Mouse (Mus musculus): Measurements from ENCODE around the gene Foxi2. TPM values are rescaled to one million over a fixed set of nuclear protein-coding genes. Genes with fewer than 3 reads are reported as not detected.

Gene Foxi2
- polyA plus RNA-seq, 1 experiment from 2014 or later, result not detected

DNA sequence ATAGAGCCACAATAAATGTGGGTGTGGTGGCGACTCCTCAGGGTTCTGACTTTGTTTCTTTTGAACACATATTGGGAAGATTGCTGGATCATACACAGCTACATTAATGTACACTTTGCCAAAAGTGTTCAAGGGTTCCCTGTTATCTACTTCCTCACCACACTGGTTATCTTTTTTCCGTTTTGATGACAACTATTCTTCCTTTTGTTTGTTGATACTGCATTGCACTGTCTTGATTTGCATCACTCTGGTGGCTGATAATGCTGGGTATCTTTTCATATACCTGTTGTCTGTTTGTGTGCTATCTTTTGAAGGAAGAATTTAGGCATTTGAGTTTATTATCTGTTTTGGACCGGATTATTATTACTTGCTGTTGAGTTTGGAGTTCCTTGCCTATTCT is 3.3 kb upstream of the Foxi2 start:
- Histone ChIP-seq H3K27me3 (ENCODE audit: control insufficient read depth, insufficient read depth, low read length) (peaks cover 2% of the 10 kb centered on the region; the same call in 1 of the 2 replicates), H3K9ac (ENCODE audit: low read length) (no peak overlapping the region), H3K27ac (replicated peaks) (no peak overlapping the region), H3K4me3 (ENCODE audit: low read depth, low read length) (no peak overlapping the region), H3K9me3 (ENCODE audit: control insufficient read depth, low read length) (no peaks in the 10 kb centered on the region), H3K4me1 (replicated peaks; ENCODE audit: control insufficient read depth, insufficient read depth) (no peaks in the 10 kb centered on the region), H3K4me2 (replicated peaks; ENCODE audit: low read depth) (no peak overlapping the region), H3K36me3 (ENCODE audit: control insufficient read depth, insufficient read depth, low read length) (no peaks in the 10 kb centered on the region)
- no peak for DNase-seq (ENCODE audit: low spot score)
- 66% methylated on average over 3 of the region's 3 CpGs for WGBS
- no peak for TF ChIP-seq EP300 (optimal IDR thresholded peaks at IDR 0.05)
- TF ChIP-seq CTCF (IDR thresholded peaks at IDR 0.05; ENCODE audit: low read depth), result no peak
- ATAC-seq (ENCODE audit: low FRiP score, low TSS enrichment), result no peak

DNA sequence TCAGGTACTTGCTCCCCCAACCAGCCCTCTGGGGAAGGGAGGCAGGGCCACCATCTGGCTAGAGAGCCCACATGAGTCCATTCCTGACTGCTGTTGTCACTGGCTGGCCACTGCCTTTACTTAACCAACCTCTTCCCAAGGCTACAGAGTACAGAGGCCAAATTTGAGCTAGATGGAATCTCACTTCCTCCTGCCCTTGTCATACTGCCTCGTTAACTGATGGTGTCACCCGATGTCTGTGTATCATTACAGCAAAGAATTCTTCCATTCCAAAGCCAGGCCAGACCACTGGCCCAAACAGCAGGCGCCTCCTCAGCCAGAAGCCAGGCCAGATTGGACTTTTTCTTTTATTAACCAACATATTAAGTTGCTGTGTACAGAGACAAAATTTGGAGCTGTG is 1.6 kb upstream of the Foxi2 start:
- no peak overlapping the region for H3K27ac ChIP-seq (replicated peaks)
- no peaks in the 10 kb centered on the region for H3K9me3 ChIP-seq (ENCODE audit: control insufficient read depth, low read length)
- no peaks in the 10 kb centered on the region for H3K4me1 ChIP-seq (replicated peaks; ENCODE audit: control insufficient read depth, insufficient read depth)
- no peak overlapping the region for H3K9ac ChIP-seq (ENCODE audit: low read length)
- no peak overlapping the region for H3K4me2 ChIP-seq (replicated peaks; ENCODE audit: low read depth)
- TF ChIP-seq EP300 (optimal IDR thresholded peaks at IDR 0.05), result no peak
- no peak for TF ChIP-seq CTCF (IDR thresholded peaks at IDR 0.05; ENCODE audit: low read depth)
- ATAC-seq (ENCODE audit: low FRiP score, low TSS enrichment), result no peak
- no peak overlapping the region for H3K4me3 ChIP-seq (ENCODE audit: low read depth, low read length)
- no peak for DNase-seq (ENCODE audit: low spot score)
- 77% methylated on average over 3 of the region's 3 CpGs for WGBS
- no peaks in the 10 kb centered on the region for H3K36me3 ChIP-seq (ENCODE audit: control insufficient read depth, insufficient read depth, low read length)
- H3K27me3 ChIP-seq (ENCODE audit: control insufficient read depth, insufficient read depth, low read length), result peaks cover 2% of the 10 kb centered on the region; the same call in 1 of the 2 replicates

DNA sequence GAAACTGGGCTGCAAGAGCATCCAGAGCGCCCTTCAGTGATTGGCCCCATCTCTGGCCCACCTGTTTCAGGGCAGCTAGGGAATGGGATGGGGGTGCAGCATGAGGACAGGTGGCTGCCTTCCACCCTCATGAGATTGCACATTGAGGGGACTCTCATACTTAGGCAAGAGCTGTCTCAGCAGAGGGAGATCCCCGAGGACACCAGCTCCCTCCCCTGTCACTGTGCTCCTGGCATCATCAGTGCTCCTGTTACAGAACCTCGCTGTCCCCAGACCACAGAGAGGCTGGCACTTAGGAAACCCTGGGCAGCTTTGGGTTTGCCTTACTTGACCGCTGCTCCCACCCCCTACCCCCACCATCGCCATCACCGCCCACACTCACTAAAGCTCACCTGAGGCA is 2.2 kb downstream of the Foxi2 start:
- TF ChIP-seq EP300 (optimal IDR thresholded peaks at IDR 0.05) (no peak), CTCF (IDR thresholded peaks at IDR 0.05; ENCODE audit: low read depth) (no peak)
- 60% methylated on average over 6 of the region's 6 CpGs for WGBS

DNA sequence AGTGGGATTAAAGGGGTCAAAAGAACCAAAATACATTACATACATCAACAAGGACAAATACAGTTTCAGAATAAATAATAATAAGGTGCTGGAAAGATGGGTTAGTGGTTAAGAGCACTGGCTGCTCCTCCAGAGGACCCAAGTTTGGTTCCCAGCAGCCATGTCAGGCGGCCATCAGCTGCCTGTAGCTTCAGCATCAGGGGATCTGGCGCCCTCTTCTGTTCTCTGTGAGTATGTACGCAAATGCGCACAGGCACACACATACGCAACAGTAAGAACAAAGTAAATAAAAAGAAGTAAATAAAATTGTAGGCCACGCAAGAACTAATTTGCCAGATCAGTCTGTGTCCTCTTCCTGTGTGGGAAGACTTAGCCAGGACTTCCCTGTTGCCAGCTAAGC is 18.7 kb downstream of the Foxi2 start:
- no peak overlapping the region for H3K27ac ChIP-seq (replicated peaks)
- H3K4me2 ChIP-seq (replicated peaks; ENCODE audit: low read depth), result no peak overlapping the region
- 93% methylated on average over 6 of the region's 6 CpGs for WGBS
- no peaks in the 10 kb centered on the region for H3K27me3 ChIP-seq (ENCODE audit: control insufficient read depth, insufficient read depth, low read length)
- no peak for ATAC-seq (ENCODE audit: low FRiP score, low TSS enrichment)
- no peak overlapping the region for H3K9ac ChIP-seq (ENCODE audit: low read length)
- TF ChIP-seq CTCF (IDR thresholded peaks at IDR 0.05; ENCODE audit: low read depth) (0 out of 2 replicates have a peak, but pooled peaks have one; percentile 2), EP300 (optimal IDR thresholded peaks at IDR 0.05) (no peak)
- no peaks in the 10 kb centered on the region for H3K36me3 ChIP-seq (ENCODE audit: control insufficient read depth, insufficient read depth, low read length)
- H3K4me3 ChIP-seq (ENCODE audit: low read depth, low read length), result no peak overlapping the region
- DNase-seq (ENCODE audit: low spot score), result no peak
- H3K9me3 ChIP-seq (ENCODE audit: control insufficient read depth, low read length), result no peaks in the 10 kb centered on the region
- H3K4me1 ChIP-seq (replicated peaks; ENCODE audit: control insufficient read depth, insufficient read depth), result no peaks in the 10 kb centered on the region

More for the DNA sequence above, 2.2 kb downstream of the Foxi2 start:
- no peak overlapping the region for H3K4me3 ChIP-seq (ENCODE audit: low read depth, low read length)
- DNase-seq (ENCODE audit: low spot score) (no peak), ATAC-seq (ENCODE audit: low FRiP score, low TSS enrichment) (no peak)
- no peak overlapping the region for H3K27ac ChIP-seq (replicated peaks)
- H3K9ac ChIP-seq (ENCODE audit: low read length), result no peak overlapping the region
- peaks cover 2% of the 10 kb centered on the region; the same call in 1 of the 2 replicates for H3K27me3 ChIP-seq (ENCODE audit: control insufficient read depth, insufficient read depth, low read length)
- H3K4me2 ChIP-seq (replicated peaks; ENCODE audit: low read depth), result no peak overlapping the region
- H3K4me1 ChIP-seq (replicated peaks; ENCODE audit: control insufficient read depth, insufficient read depth), result no peaks in the 10 kb centered on the region
- no peaks in the 10 kb centered on the region for H3K36me3 ChIP-seq (ENCODE audit: control insufficient read depth, insufficient read depth, low read length)
- no peaks in the 10 kb centered on the region for H3K9me3 ChIP-seq (ENCODE audit: control insufficient read depth, low read length)

DNA sequence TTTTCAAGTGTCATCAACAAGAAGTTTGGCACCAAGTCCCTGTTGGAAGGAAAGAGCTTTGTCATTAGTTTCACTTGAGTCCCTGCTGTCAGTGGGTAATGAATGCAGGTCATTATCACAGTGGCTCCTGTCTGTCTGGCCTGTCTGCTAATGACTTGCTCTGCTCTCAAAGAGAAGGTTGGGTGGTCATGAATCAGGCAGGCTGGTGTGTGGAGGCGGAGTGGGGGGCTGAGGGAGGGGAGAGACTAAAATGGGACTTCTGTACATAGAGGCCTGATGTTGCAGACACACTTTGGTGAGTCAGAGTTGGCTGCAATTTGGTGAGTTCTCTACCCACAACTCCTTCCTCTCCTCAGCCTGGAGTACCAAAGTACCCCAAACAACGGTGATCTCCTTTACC is 20.8 kb downstream of the Foxi2 start:
- no peak overlapping the region for H3K9ac ChIP-seq (ENCODE audit: low read length)
- 72% methylated on average over 2 of the region's 2 CpGs for WGBS
- DNase-seq (ENCODE audit: low spot score) (no peak), ATAC-seq (ENCODE audit: low FRiP score, low TSS enrichment) (no peak)
- no peaks in the 10 kb centered on the region for H3K36me3 ChIP-seq (ENCODE audit: control insufficient read depth, insufficient read depth, low read length)
- H3K4me2 ChIP-seq (replicated peaks; ENCODE audit: low read depth), result no peak overlapping the region
- no peaks in the 10 kb centered on the region for H3K9me3 ChIP-seq (ENCODE audit: control insufficient read depth, low read length)
- no peak overlapping the region for H3K27ac ChIP-seq (replicated peaks)
- no peaks in the 10 kb centered on the region for H3K4me1 ChIP-seq (replicated peaks; ENCODE audit: control insufficient read depth, insufficient read depth)
- no peaks in the 10 kb centered on the region for H3K27me3 ChIP-seq (ENCODE audit: control insufficient read depth, insufficient read depth, low read length)
- no peak overlapping the region for H3K4me3 ChIP-seq (ENCODE audit: low read depth, low read length)
- no peak for TF ChIP-seq EP300 (optimal IDR thresholded peaks at IDR 0.05)
- TF ChIP-seq CTCF (IDR thresholded peaks at IDR 0.05; ENCODE audit: low read depth), result no peak

DNA sequence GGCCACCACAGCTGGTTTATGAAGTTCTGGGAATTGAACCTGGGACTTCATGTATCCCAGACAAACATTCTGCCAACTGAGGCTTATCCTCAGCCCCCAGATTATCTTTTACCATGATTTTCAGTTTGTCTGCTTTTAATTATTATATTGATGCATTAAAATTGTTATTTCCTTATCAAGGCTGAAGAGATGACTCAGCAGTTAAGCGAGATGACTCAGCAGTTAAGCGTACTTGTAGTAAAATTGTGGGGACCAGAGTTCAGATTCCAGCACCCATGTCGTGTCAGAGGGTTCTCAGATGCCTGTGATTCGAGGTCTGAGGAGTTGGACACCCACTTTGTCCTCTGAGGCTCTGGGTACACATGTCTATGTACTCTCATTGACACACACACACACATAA is 33.8 kb downstream of the Foxi2 start:
- ATAC-seq (ENCODE audit: low FRiP score, low TSS enrichment) (no peak), DNase-seq (ENCODE audit: low spot score) (no peak)
- WGBS, result 76% methylated on average over 4 of the region's 4 CpGs
- TF ChIP-seq EP300 (optimal IDR thresholded peaks at IDR 0.05) (no peak), CTCF (IDR thresholded peaks at IDR 0.05; ENCODE audit: low read depth) (no peak)
- Histone ChIP-seq H3K27ac (replicated peaks) (no peak overlapping the region), H3K9me3 (ENCODE audit: control insufficient read depth, low read length) (no peaks in the 10 kb centered on the region), H3K4me1 (replicated peaks; ENCODE audit: control insufficient read depth, insufficient read depth) (no peaks in the 10 kb centered on the region), H3K27me3 (ENCODE audit: control insufficient read depth, insufficient read depth, low read length) (no peaks in the 10 kb centered on the region), H3K4me2 (replicated peaks; ENCODE audit: low read depth) (no peak overlapping the region), H3K36me3 (ENCODE audit: control insufficient read depth, insufficient read depth, low read length) (no peaks in the 10 kb centered on the region), H3K9ac (ENCODE audit: low read length) (no peak overlapping the region), H3K4me3 (ENCODE audit: low read depth, low read length) (no peak overlapping the region)

All from stomach, postnatal 0 days (tissue).